Mouse (Mus musculus): Measurements from ENCODE around the gene Mks1.

DNA sequence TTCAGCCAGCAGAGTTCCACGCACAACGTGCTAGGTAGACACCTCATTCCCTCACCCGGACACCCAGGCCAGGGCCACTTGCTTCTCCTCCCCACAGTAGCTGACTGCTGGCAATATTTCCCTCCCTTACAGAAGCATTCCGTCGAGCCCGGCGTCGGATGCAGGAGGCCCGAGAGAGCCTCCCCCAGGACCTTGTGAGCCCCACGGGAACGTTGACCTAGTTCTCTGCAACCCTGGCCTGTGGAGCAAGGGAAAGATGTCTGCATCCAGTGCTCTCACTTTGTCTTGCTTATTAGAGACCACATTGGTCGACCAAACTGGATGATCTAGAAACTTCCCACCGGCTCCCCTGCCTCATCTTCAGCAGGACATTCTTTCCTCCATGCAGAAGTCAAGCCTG is 9.8 kb downstream of the Mks1 start:
- TF ChIP-seq CTCF (IDR thresholded peaks at IDR 0.05; ENCODE audit: insufficient read depth, low read length) (no peak), POLR2A (IDR thresholded peaks at IDR 0.05; ENCODE audit: borderline replicate concordance, extremely low read depth, low read depth, low read length) (no peak)
